In genomic region chr16:91217077-91217476, GRCm38 (mm10) we compare ENCODE assay signal across 18 mouse cellular contexts. TPM values are rescaled to one million over a fixed set of nuclear protein-coding genes. Genes with fewer than 3 reads are reported as not detected.
DNase-seq lines count a peak whose midpoint lies in the region; ATAC-seq and TF ChIP-seq lines count a peak whose summit lies in the region.
"Had no signal": no experiment of that assay in that cellular context is flagged by ENCODE, and none has a peak within 500 bp of the region (broad histone marks: within the 10 kb centered on the region; RNA-seq: fewer than 3 reads in every experiment).

No protein-coding gene starts in this region.

- intact Hi-C loops in heart, postnatal 14 days (cut with DNase I) = no loop called here

- H3K79me2 ChIP-seq in CH12.LX (replicated peaks; ENCODE audit: control insufficient read depth, extremely low read depth, insufficient read depth, poor library complexity, severe bottlenecking) = no peaks in the 10 kb centered on the region

- H3K4me2 ChIP-seq in heart, postnatal 0 days (ENCODE audit: low read depth, low read length) = no peak overlapping the region
- H3K4me2 ChIP-seq in lung, embryonic 14.5 days = no peak overlapping the region
- no peak overlapping the region for H3K4me2 ChIP-seq in CH12.LX (ENCODE audit: insufficient read depth, low read depth, poor library complexity, severe bottlenecking)
- H3K4me2 ChIP-seq: heart, embryonic 13.5 days; hindbrain, embryonic 13.5 days; limb, embryonic 13.5 days; neural tube, embryonic 12.5 days had no signal

- ATAC-seq in heart, postnatal 0 days (ENCODE audit: insufficient read depth, low read depth) = no peak
- ATAC-seq in lung, embryonic 14.5 days (ENCODE audit: insufficient read depth) = no peak
- no peak for ATAC-seq in inflammation-experienced regulatory T-cells, adult 6 months

- H3K9me3 ChIP-seq in heart, postnatal 0 days (replicated peaks; ENCODE audit: control insufficient read depth, low read length) = 0 out of 2 replicates have a peak, but pooled peaks cover 4% of the 10 kb centered on the region
- H3K9me3 ChIP-seq in lung, embryonic 14.5 days (ENCODE audit: low read depth, low read length) = no peaks in the 10 kb centered on the region
- H3K9me3 ChIP-seq in CH12.LX (replicated peaks; ENCODE audit: low read length) = peaks cover 8% of the 10 kb centered on the region

- in situ Hi-C loops in CH12.LX (cut with MboI; ENCODE audit: low pct_ligation_motif_present, low pct_unique_long_range_greater_than_20kb, low sequenced_read_pairs) = no loop called here

- no peak for TF ChIP-seq EP300 in heart, postnatal 0 days (IDR thresholded peaks at IDR 0.05; ENCODE audit: low read depth)
- no peak for TF ChIP-seq EP300 in CH12.LX (IDR thresholded peaks at IDR 0.05; ENCODE audit: low read length)

- H3K27me3 ChIP-seq in heart, postnatal 0 days (ENCODE audit: control insufficient read depth, insufficient read depth, low read length) = peaks cover 58% of the 10 kb centered on the region
- peaks cover 50% of the 10 kb centered on the region for H3K27me3 ChIP-seq in lung, embryonic 14.5 days (ENCODE audit: insufficient read depth, low read length)
- peaks cover 61% of the 10 kb centered on the region for H3K27me3 ChIP-seq in CH12.LX (replicated peaks)

- TF ChIP-seq RAD21 in CH12.LX (IDR thresholded peaks at IDR 0.05; ENCODE audit: low read depth, low read length) = peak; percentile 36

- H3K4me3 ChIP-seq in heart, postnatal 0 days (ENCODE audit: low read depth, low read length) = no peak overlapping the region
- H3K4me3 ChIP-seq in lung, embryonic 14.5 days (ENCODE audit: low read depth, low read length) = no peak overlapping the region
- no peak overlapping the region for H3K4me3 ChIP-seq in CH12.LX (replicated peaks in 1 of 3; ENCODE audit: low read depth in 2 of 3, low read length in 2 of 3, poor library complexity in 1 of 3)
- no peak overlapping the region for H3K4me3 ChIP-seq in cortical plate, adult 2 months (ENCODE audit: insufficient read depth, low read length)
- H3K4me3 ChIP-seq: forebrain, embryonic 10.5 days; heart, embryonic 13.5 days; hindbrain, embryonic 13.5 days; limb, embryonic 13.5 days; megakaryocyte, embryonic 14.5 days; neural tube, embryonic 12.5 days had no signal

- H3K4me1 ChIP-seq in heart, postnatal 0 days (ENCODE audit: control insufficient read depth, insufficient read depth) = no peaks in the 10 kb centered on the region
- no peaks in the 10 kb centered on the region for H3K4me1 ChIP-seq in lung, embryonic 14.5 days (ENCODE audit: insufficient read depth)
- H3K4me1 ChIP-seq in CH12.LX (ENCODE audit: control insufficient read depth in 1 of 2, insufficient read depth in 2 of 2) = no peaks in the 10 kb centered on the region
- H3K4me1 ChIP-seq in cortical plate, adult 2 months (ENCODE audit: control insufficient read depth, insufficient read depth, low read length) = no peaks in the 10 kb centered on the region

- DNase-seq in heart, postnatal 0 days (ENCODE audit: low spot score) = no peak
- DNase-seq in heart, postnatal 14 days = no peak
- no peak for DNase-seq in lung, embryonic 14.5 days
- DNase-seq in lung, postnatal 4 days = no peak
- DNase-seq in CH12.LX (ENCODE audit: extremely low read depth) = no peak
- DNase-seq: adrenal gland, postnatal 36 days; cerebellum, postnatal 25 days; kidney, adult 8-10 months; lung, adult 2 months had no signal

- H3K27ac ChIP-seq in heart, postnatal 0 days (ENCODE audit: low read depth) = no peak overlapping the region
- H3K27ac ChIP-seq in lung, embryonic 14.5 days (ENCODE audit: low read depth) = no peak overlapping the region
- no peak overlapping the region for H3K27ac ChIP-seq in CH12.LX (ENCODE audit: insufficient read depth, low read depth)
- no peak overlapping the region for H3K27ac ChIP-seq in cortical plate, adult 2 months (ENCODE audit: insufficient read depth, low read length)
- H3K27ac ChIP-seq: forebrain, embryonic 10.5 days; heart, embryonic 13.5 days; hindbrain, embryonic 13.5 days; limb, embryonic 13.5 days; neural tube, embryonic 12.5 days had no signal

- no peak overlapping the region for H3K9ac ChIP-seq in heart, postnatal 0 days (replicated peaks; ENCODE audit: low read depth, low read length)
- H3K9ac ChIP-seq in lung, embryonic 14.5 days = no peak overlapping the region
- no peak overlapping the region for H3K9ac ChIP-seq in CH12.LX (ENCODE audit: insufficient read depth, low read depth)
- H3K9ac ChIP-seq: heart, embryonic 13.5 days; hindbrain, embryonic 13.5 days; limb, embryonic 13.5 days; neural tube, embryonic 12.5 days had no signal

- TF ChIP-seq CTCF in heart, postnatal 0 days (IDR thresholded peaks at IDR 0.05; ENCODE audit: low read depth) = 0 out of 2 replicates have a peak, but pooled peaks have one; percentile 11
- peak; percentile 44 for TF ChIP-seq CTCF in lung, embryonic 14.5 days (IDR thresholded peaks at IDR 0.05; ENCODE audit: low read depth)
- peak in 1 of 2 experiments; percentile 59; a peak in 2 of 4 replicates for TF ChIP-seq CTCF in CH12.LX (conservative IDR thresholded peaks at IDR 0.05 in 1 of 2, IDR thresholded peaks at IDR 0.05 in 1 of 2; ENCODE audit: low read depth in 2 of 2, low read length in 2 of 2)
- 0 out of 2 replicates have a peak, but pooled peaks have one; percentile 22 for TF ChIP-seq CTCF in cortical plate, adult 2 months (IDR thresholded peaks at IDR 0.05; ENCODE audit: extremely low read depth, insufficient read depth, low read length)

- 27% methylated on average over 6 of the region's 6 CpGs for WGBS in heart, postnatal 0 days
- 28% methylated on average over 6 of the region's 6 CpGs for WGBS in lung, embryonic 14.5 days

- no peak for TF ChIP-seq POLR2A in CH12.LX (IDR thresholded peaks at IDR 0.05; ENCODE audit: low read depth, low read length)
- TF ChIP-seq POLR2A in cortical plate, adult 2 months (IDR thresholded peaks at IDR 0.05; ENCODE audit: extremely low read depth, insufficient read depth, low read length) = no peak

- dilution Hi-C loops in CH12.LX (cut with MboI; ENCODE audit: extremely low pct_ligation_motif_present, extremely low pct_unique_long_range_greater_than_20kb, low sequenced_read_pairs) = no loop called here

- no peaks in the 10 kb centered on the region for H3K36me3 ChIP-seq in heart, postnatal 0 days (replicated peaks; ENCODE audit: control insufficient read depth, insufficient read depth, low read length)
- H3K36me3 ChIP-seq in lung, embryonic 14.5 days (ENCODE audit: insufficient read depth) = no peaks in the 10 kb centered on the region
- no peaks in the 10 kb centered on the region for H3K36me3 ChIP-seq in CH12.LX (replicated peaks in 1 of 2; ENCODE audit: control insufficient read depth in 1 of 2, insufficient read depth in 1 of 2, low read length in 1 of 2)
- H3K36me3 ChIP-seq: forebrain, embryonic 10.5 days; heart, embryonic 13.5 days; hindbrain, embryonic 13.5 days; limb, embryonic 13.5 days; neural tube, embryonic 12.5 days had no signal

TF ChIP-seq in CH12.LX, 34 proteins besides CTCF, POLR2A, EP300 and RAD21:
- no peak for TF ChIP-seq NRF1 (IDR thresholded peaks at IDR 0.05; ENCODE audit: low read depth, low read length)
- TF ChIP-seq SMC3 (IDR thresholded peaks at IDR 0.05; ENCODE audit: low read depth, low read length) = peak; percentile 50
- TF ChIP-seq USF1 (IDR thresholded peaks at IDR 0.05; ENCODE audit: low read depth, low read length) = no peak
- no peak for TF ChIP-seq USF2 (conservative IDR thresholded peaks at IDR 0.05; ENCODE audit: low read depth, low read length)
- TF ChIP-seq IRF4 (IDR thresholded peaks at IDR 0.05; ENCODE audit: low read depth, low read length) = no peak
- no peak for TF ChIP-seq NELFE (IDR thresholded peaks at IDR 0.05; ENCODE audit: low read depth, low read length)
- TF ChIP-seq KAT2A (IDR thresholded peaks at IDR 0.05; ENCODE audit: insufficient replicate concordance, low read length) = no peak
- TF ChIP-seq POLR2AphosphoS2 (IDR thresholded peaks at IDR 0.05; ENCODE audit: low read depth, low read length) = no peak
- 0 out of 2 replicates have a peak, but pooled peaks have one; percentile 24 for TF ChIP-seq BHLHE40 (IDR thresholded peaks at IDR 0.05; ENCODE audit: low read depth, low read length)
- no peak for TF ChIP-seq ETS1 (conservative IDR thresholded peaks at IDR 0.05; ENCODE audit: low read depth, low read length)
- TF ChIP-seq ZNF384 (IDR thresholded peaks at IDR 0.05; ENCODE audit: low read depth, low read length) = no peak
- TF ChIP-seq ZMIZ1 (IDR thresholded peaks at IDR 0.05; ENCODE audit: low read depth, low read length) = no peak
- 0 out of 2 replicates have a peak, but pooled peaks have one; percentile 28 for TF ChIP-seq MYC (IDR thresholded peaks at IDR 0.05; ENCODE audit: low read depth, low read length)
- peak; percentile 42; the same call in 1 of the 2 replicates for TF ChIP-seq MAX (IDR thresholded peaks at IDR 0.05; ENCODE audit: low read length)

RNA-seq across cellular contexts. Expression of gene Olig2, which starts 8.2 kb away (rescaled TPM):
- 0.46 TPM in 1 of 2 replicates, not detected in the other for total RNA-seq in heart, postnatal 0 days (2014; rRNA removed; ENCODE audit: low replicate concordance)
- polyA plus RNA-seq in heart, postnatal 0 days (2015; fragmentation: Nextera tagmentation; extraction: Ambion mirVana) = not detected in 2 replicates
- total RNA-seq in heart, postnatal 14 days (2021) = not detected
- polyA plus RNA-seq in lung, embryonic 14.5 days (2014; fragmentation: Nextera tagmentation; extraction: Ambion mirVana) = not detected in 2 replicates
- total RNA-seq in CH12.LX (2012; rRNA removed) = not detected in 2 replicates
- total RNA-seq in CH12.LX (2014; rRNA removed) = not detected in 2 replicates
- not detected in 2 replicates for polyA plus RNA-seq in CH12.LX (2012; ENCODE audit: insufficient read length, low read depth)
- polyA plus RNA-seq in cortical plate, adult 2 months (2012; rRNA removed) = 32.9 and 37.9 TPM in 2 replicates
- not detected for polyA plus RNA-seq in inflammation-experienced regulatory T-cells, adult 6 months (2017; shearing (Covaris generic))
- total RNA-seq: adrenal gland, postnatal 36 days; granulocyte monocyte progenitor cell, adult 5-6 weeks had no signal
- polyA plus RNA-seq: heart, embryonic 13.5 days; limb, embryonic 13.5 days; lung, adult 2 months had no signal

RNA-seq across cellular contexts. Expression of gene Olig1, which starts 52.5 kb away (rescaled TPM):
- not detected in 2 replicates for total RNA-seq in heart, postnatal 0 days (2014; rRNA removed; ENCODE audit: low replicate concordance)
- 0.07 TPM in 1 of 2 replicates, not detected in the other for polyA plus RNA-seq in heart, postnatal 0 days (2015; fragmentation: Nextera tagmentation; extraction: Ambion mirVana)
- total RNA-seq in heart, postnatal 14 days (2021) = not detected
- polyA plus RNA-seq in lung, embryonic 14.5 days (2014; fragmentation: Nextera tagmentation; extraction: Ambion mirVana) = 0.08 and 0.11 TPM in 2 replicates
- total RNA-seq in CH12.LX (2012; rRNA removed) (not detected in 2 replicates), CH12.LX (2014; rRNA removed) (not detected in 2 replicates)
- not detected in 2 replicates for polyA plus RNA-seq in CH12.LX (2012; ENCODE audit: insufficient read length, low read depth)
- 202 and 230 TPM in 2 replicates for polyA plus RNA-seq in cortical plate, adult 2 months (2012; rRNA removed)
- not detected for polyA plus RNA-seq in inflammation-experienced regulatory T-cells, adult 6 months (2017; shearing (Covaris generic))
- total RNA-seq: granulocyte monocyte progenitor cell, adult 5-6 weeks had no signal
- polyA plus RNA-seq: heart, embryonic 13.5 days had no signal

Comparison
In these comparisons a context has a peak if more than half of its experiments do, and no peak if none do; other contexts are left out.
1. RNA of gene Olig2, which starts 8.2 kb away (polyA plus RNA-seq): 32.9 to 37.9 TPM in cortical plate, adult 2 months; not detected in heart, postnatal 0 days, not detected in lung, embryonic 14.5 days, not detected in CH12.LX and not detected in inflammation-experienced regulatory T-cells, adult 6 months; every median in the first group is over 10 times any median in the second.
2. RNA of gene Olig1, which starts 52.5 kb away (polyA plus RNA-seq): 202 to 230 TPM in cortical plate, adult 2 months; 0.08 to 0.11 TPM in lung, embryonic 14.5 days, 0.07 TPM in heart, postnatal 0 days, not detected in CH12.LX and not detected in inflammation-experienced regulatory T-cells, adult 6 months; every median in the first group is over 100 times any median in the second.